Mouse (Mus musculus) spleen, adult 2 months (tissue): ENCODE measurements around the gene Lmcd1.

Experiments
- CTCF ChIP-seq: fragments of 200-500 bp; IDR thresholded peaks from 2 replicates; pipeline ENCODE4 v1.5.1; 2011; ENCODE audit warnings: mild to moderate bottlenecking, inconsistent platforms; ENCODE audit not compliant: insufficient read depth, insufficient read length, insufficient replicate concordance; ENCODE audit errors: extremely low read depth
- POLR2A ChIP-seq: fragments of 200-500 bp; IDR thresholded peaks from 2 replicates; pipeline ENCODE4 v1.6.1; 2011; ENCODE audit warnings: low read depth, low read length, inconsistent platforms

- no peak for TF ChIP-seq POLR2A
- no peak for TF ChIP-seq CTCF
Observed at GRCm38 (mm10) chr6:112267661-112268357, 5.7 kb upstream of the Lmcd1 start.
